Mouse (Mus musculus): ENCODE data around the gene Cwf19l1. TPM values are rescaled to one million over a fixed set of nuclear protein-coding genes. Genes with fewer than 3 reads are reported as not detected.
A peak's percentile ranks its signal among the peaks of the same experiment; 100 is the strongest.

Gene Cwf19l1
- 2.3 and 3.5 TPM in 2 replicates for polyA plus RNA-seq (2012; ENCODE audit: insufficient read depth, low replicate concordance)

DNA sequence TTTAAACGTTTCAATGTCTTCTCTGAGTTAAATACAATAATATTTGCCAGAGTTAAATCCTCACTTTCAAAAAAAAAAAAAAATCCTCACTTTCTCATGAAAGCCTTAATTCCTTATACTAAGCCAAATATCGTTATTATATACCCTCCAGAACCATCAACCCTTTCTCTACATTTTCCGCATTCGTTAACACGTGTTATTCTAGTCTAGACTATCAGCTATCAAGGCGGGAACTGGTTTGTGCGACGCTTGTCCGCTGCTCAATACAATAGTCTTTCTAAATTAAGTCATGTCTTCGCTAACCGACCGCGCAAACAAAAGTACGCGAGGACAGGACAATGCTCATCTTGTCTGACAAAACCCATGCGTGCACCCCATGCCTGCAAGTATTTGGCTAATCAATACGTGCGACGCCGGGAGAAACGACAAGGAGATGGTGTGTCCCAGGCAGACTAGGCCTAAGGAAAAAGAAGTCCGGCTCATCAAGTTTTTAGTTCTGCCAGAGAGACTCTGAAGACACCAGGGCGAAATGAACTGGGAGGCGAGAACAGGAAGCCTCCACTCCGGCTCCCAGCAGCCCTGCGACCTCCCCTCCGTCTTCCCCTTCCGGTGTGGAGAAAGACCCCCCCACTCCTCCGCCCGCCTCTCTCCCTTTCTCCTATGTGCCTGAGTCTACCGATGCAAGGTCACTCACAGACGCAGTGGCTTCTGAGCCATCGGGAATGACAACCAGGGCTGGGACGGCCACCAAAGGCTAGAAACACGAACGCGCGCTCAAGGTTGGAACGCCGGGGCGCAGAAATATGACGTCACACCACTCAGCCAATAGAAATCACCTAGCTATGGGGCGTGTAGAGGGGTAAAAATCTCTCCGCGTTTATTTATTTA, at the start of gene Cwf19l1:
Gene Cwf19l1, minus strand, starts transcription at position 805 of the 888 bp plus-strand sequence.
- TF ChIP-seq GATA1 (IDR thresholded peaks at IDR 0.05; ENCODE audit: borderline replicate concordance, low read length) (no peak), FLI1 (IDR thresholded peaks at IDR 0.05; ENCODE audit: low read length) (no peak)
- peaks cover 22% of the 10 kb centered on the region for H3K4me1 ChIP-seq
- H3K9me3 ChIP-seq: no peaks in the 10 kb centered on the region
- no peaks in the 10 kb centered on the region for H3K27me3 ChIP-seq (replicated peaks)
- H3K4me3 ChIP-seq (replicated peaks): peak within 1 kb of the TSS; percentile 97
- peaks cover 57% of the 10 kb centered on the region for H3K36me3 ChIP-seq (replicated peaks; ENCODE audit: low read length)

DNA sequence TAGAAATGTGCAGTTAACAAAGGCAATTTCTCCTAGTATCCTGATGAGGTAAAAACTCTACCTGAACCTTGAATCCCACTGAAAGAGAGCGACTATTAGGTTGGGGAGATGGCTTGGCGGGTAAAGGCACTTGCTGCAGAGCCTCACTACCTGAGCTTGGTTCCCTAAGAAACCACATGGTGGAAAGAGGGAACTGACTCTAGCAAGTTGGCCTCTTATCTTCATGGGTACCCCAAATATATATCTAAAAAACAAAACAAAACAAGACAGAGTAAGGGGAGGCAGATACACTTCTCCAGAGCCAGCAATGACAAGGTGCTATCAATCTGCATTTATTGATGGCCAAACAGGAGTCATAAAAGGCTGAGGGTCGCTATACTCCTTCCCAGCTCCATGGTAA, 48.3 kb upstream of the Cwf19l1 start:
- Histone ChIP-seq H3K27me3 (replicated peaks) (peaks cover 2% of the 10 kb centered on the region), H3K4me1 (peaks cover 28% of the 10 kb centered on the region), H3K9me3 (peaks cover 9% of the 10 kb centered on the region), H3K4me3 (replicated peaks) (no peak overlapping the region), H3K36me3 (replicated peaks; ENCODE audit: low read length) (no peaks in the 10 kb centered on the region)
- no peak for TF ChIP-seq GATA1 (IDR thresholded peaks at IDR 0.05; ENCODE audit: borderline replicate concordance, low read length)
- TF ChIP-seq FLI1 (IDR thresholded peaks at IDR 0.05; ENCODE audit: low read length): no peak

DNA sequence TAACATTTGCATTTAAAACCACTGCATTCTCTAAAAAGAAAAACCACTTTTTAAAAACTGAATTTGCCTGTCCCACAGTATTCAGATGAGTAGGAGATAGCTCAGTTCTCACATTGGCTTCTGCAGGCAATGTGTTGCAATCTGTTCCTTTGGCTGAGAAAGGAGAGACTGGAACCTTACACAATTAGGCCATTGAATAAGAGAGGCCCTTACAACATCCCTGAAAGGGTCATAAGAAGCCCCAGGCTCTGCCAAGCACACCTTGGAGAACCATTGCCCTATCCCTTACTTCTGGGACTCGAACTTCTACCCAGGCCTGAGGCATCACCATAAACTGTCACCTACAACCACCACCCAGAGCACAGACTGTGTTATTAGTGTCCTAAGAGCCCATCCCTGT, 44.8 kb upstream of the Cwf19l1 start:
- Histone ChIP-seq H3K4me3 (replicated peaks) (no peak overlapping the region), H3K9me3 (peaks cover 32% of the 10 kb centered on the region), H3K4me1 (peaks cover 23% of the 10 kb centered on the region), H3K27me3 (replicated peaks) (no peaks in the 10 kb centered on the region), H3K36me3 (replicated peaks; ENCODE audit: low read length) (peaks cover 7% of the 10 kb centered on the region)
- TF ChIP-seq FLI1 (IDR thresholded peaks at IDR 0.05; ENCODE audit: low read length): no peak
- no peak for TF ChIP-seq GATA1 (IDR thresholded peaks at IDR 0.05; ENCODE audit: borderline replicate concordance, low read length)

DNA sequence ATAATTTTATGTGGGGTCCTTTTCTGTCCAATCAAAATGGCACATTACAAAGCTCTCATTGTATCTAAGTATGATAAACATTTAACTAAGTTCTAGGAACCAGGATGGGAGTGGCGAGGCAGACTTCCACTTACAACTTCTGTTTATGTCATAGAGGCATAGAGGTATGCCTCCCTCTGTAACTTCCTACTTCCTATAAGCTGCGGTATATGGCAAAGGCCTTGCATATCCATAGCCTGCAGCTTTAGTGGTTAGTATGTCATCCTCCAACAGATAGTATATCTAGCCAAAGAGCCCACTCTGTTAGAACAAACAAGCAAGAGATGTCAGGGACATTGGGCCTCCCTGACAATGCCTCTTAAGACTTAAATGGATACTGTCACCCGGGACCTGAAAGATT, 41.1 kb upstream of the Cwf19l1 start:
- no peak overlapping the region for H3K4me3 ChIP-seq (replicated peaks)
- TF ChIP-seq GATA1 (IDR thresholded peaks at IDR 0.05; ENCODE audit: borderline replicate concordance, low read length) (no peak), FLI1 (IDR thresholded peaks at IDR 0.05; ENCODE audit: low read length) (no peak)
- H3K27me3 ChIP-seq (replicated peaks): peaks cover 10% of the 10 kb centered on the region
- H3K4me1 ChIP-seq: peaks cover 9% of the 10 kb centered on the region
- peaks cover 46% of the 10 kb centered on the region for H3K9me3 ChIP-seq
- H3K36me3 ChIP-seq (replicated peaks; ENCODE audit: low read length): peaks cover 7% of the 10 kb centered on the region

DNA sequence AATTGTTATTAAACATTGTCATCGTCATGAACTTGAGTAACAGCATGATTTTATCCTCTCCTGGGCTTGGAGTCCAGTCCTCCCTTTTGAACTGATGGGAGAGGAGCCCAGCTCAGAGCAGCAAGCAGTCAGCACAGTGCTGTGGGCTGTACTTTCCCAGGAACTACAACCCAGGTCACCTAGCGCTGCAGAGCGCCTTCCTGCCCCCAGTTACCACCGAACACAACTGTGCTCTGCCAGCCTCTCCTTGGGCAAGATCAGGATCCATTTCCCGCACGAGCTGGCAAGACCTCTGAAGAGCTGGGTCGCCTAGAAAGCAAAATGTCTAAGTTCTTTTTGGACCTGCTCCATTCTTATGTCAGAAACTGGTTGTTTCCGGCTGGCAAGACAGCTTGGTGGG, 39.2 kb upstream of the Cwf19l1 start:
- Histone ChIP-seq H3K4me3 (replicated peaks) (no peak overlapping the region), H3K9me3 (peaks cover 44% of the 10 kb centered on the region), H3K27me3 (replicated peaks) (peaks cover 12% of the 10 kb centered on the region), H3K4me1 (peaks cover 9% of the 10 kb centered on the region), H3K36me3 (replicated peaks; ENCODE audit: low read length) (peaks cover 7% of the 10 kb centered on the region)
- TF ChIP-seq FLI1 (IDR thresholded peaks at IDR 0.05; ENCODE audit: low read length): no peak
- no peak for TF ChIP-seq GATA1 (IDR thresholded peaks at IDR 0.05; ENCODE audit: borderline replicate concordance, low read length)

DNA sequence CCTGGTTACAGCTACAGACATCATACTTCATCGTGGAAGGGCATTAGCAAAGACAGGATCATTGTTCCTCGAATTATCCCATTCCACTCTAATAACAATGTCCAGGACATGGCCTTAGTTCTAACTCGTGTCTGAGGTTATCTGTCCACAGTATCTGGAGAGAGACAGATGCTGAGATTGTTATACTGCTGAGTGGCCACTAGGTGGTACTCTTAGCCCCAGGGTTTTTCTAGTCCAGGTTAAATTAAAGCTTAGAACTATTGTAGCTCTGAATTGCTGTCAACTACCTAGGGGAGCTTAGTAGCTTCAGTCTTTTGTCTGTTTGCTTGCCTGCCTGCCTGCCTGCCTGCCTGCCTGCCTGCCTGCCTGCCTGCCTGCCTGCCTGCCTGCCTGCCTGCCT, 25.8 kb upstream of the Cwf19l1 start:
- no peaks in the 10 kb centered on the region for H3K9me3 ChIP-seq
- TF ChIP-seq GATA1 (IDR thresholded peaks at IDR 0.05; ENCODE audit: borderline replicate concordance, low read length): no peak
- TF ChIP-seq FLI1 (IDR thresholded peaks at IDR 0.05; ENCODE audit: low read length): no peak
- H3K36me3 ChIP-seq (replicated peaks; ENCODE audit: low read length): no peaks in the 10 kb centered on the region
- H3K27me3 ChIP-seq (replicated peaks): peaks cover 22% of the 10 kb centered on the region
- H3K4me3 ChIP-seq (replicated peaks): no peak overlapping the region
- 0 out of 2 replicates have a peak, but pooled peaks cover 3% of the 10 kb centered on the region for H3K4me1 ChIP-seq

DNA sequence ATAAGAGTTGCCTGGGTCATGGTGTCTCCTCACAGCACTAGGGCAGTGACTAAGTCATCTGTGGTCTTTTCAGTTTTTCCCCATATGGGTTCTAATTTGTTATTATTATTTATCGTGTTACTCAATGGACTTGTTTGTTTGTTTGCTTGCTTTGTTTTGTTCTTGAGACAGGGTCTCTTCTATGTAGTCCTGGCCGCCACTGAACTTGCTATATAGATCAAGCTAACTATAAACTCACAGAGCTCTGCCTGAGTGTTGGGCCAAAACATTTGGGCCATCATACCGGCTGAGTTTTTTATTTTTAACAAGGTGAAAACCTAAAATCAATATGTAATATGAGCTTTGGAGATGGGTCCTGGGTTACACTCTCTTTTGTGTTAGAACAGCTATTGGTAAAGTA, 23.7 kb upstream of the Cwf19l1 start:
- Histone ChIP-seq H3K36me3 (replicated peaks; ENCODE audit: low read length) (no peaks in the 10 kb centered on the region), H3K4me3 (replicated peaks) (no peak overlapping the region), H3K4me1 (0 out of 2 replicates have a peak, but pooled peaks cover 3% of the 10 kb centered on the region), H3K9me3 (no peaks in the 10 kb centered on the region), H3K27me3 (replicated peaks) (peaks cover 36% of the 10 kb centered on the region)
- TF ChIP-seq FLI1 (IDR thresholded peaks at IDR 0.05; ENCODE audit: low read length) (no peak), GATA1 (IDR thresholded peaks at IDR 0.05; ENCODE audit: borderline replicate concordance, low read length) (no peak)

DNA sequence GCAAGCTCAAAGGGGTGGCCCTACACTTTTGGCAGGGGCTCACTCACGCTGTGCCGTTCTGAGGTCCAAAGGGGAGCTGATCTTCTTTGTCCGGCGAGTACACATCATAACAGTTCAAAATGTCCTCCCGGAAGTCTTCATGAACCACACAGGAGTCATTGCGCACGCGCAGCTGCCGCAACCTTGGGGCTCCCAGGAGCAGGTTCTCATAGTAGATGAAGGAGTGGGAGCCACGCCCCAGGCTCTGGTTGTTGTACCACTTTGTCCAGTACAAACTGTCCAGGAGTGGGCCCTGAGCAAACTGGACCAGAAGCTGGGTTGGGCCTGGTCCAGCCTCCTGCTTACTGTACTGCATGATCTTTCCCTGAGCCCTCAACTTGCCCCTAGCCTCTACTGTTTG, 21.3 kb upstream of the Cwf19l1 start:
- peaks cover 54% of the 10 kb centered on the region for H3K27me3 ChIP-seq (replicated peaks)
- no peaks in the 10 kb centered on the region for H3K9me3 ChIP-seq
- 0 out of 2 replicates have a peak, but pooled peaks cover 3% of the 10 kb centered on the region for H3K4me1 ChIP-seq
- TF ChIP-seq FLI1 (IDR thresholded peaks at IDR 0.05; ENCODE audit: low read length) (no peak), GATA1 (IDR thresholded peaks at IDR 0.05; ENCODE audit: borderline replicate concordance, low read length) (no peak)
- no peaks in the 10 kb centered on the region for H3K36me3 ChIP-seq (replicated peaks; ENCODE audit: low read length)
- no peak overlapping the region for H3K4me3 ChIP-seq (replicated peaks)

DNA sequence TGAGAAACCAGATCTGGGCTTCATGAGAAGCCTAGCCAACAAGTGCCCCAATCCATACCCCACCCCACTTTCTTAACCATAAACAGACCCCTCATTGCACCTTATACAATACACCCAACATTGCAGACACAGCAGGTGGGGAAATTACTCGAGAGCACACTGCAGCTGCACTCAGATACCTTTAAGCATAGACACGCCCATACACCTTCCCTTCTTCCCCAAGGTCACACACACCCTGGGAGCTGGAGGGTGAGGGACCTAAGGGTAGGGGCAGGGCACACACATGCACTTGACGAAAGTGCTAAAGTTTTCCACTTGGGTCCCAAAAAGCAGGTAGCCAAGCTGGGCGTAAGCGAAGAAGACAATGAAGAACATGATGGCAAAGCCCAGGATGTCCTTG, 18.1 kb upstream of the Cwf19l1 start:
- Histone ChIP-seq H3K36me3 (replicated peaks; ENCODE audit: low read length) (no peaks in the 10 kb centered on the region), H3K4me3 (replicated peaks) (no peak overlapping the region), H3K27me3 (replicated peaks) (peaks cover 61% of the 10 kb centered on the region), H3K4me1 (no peaks in the 10 kb centered on the region), H3K9me3 (no peaks in the 10 kb centered on the region)
- TF ChIP-seq FLI1 (IDR thresholded peaks at IDR 0.05; ENCODE audit: low read length) (no peak), GATA1 (IDR thresholded peaks at IDR 0.05; ENCODE audit: borderline replicate concordance, low read length) (no peak)

DNA sequence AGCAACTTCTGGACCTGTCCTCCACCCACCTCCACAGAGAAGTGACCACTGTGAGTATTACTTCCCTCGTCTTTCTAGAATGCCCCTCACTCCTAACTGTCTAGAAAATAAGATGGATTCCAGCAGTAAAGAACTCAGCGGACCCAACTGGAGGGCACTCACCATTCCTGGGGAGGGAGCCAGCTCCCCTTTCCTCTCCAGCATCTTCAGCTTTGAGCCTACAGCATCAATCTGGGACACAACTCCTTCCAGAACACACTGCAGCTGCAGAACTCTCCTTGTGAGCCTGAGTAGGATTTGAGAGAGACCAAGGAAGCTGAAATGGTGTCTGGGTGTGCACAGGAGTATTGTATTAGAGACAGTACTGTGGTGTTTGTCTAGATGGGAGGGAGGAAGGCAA, 13.3 kb upstream of the Cwf19l1 start:
- Histone ChIP-seq H3K27me3 (replicated peaks) (peaks cover 26% of the 10 kb centered on the region), H3K4me1 (peaks cover 32% of the 10 kb centered on the region), H3K4me3 (replicated peaks) (no peak overlapping the region), H3K36me3 (replicated peaks; ENCODE audit: low read length) (peaks cover 7% of the 10 kb centered on the region), H3K9me3 (no peaks in the 10 kb centered on the region)
- TF ChIP-seq FLI1 (IDR thresholded peaks at IDR 0.05; ENCODE audit: low read length) (no peak), GATA1 (IDR thresholded peaks at IDR 0.05; ENCODE audit: borderline replicate concordance, low read length) (no peak)
